Mouse (Mus musculus): ENCODE data around the gene Hoxb5. TPM values are rescaled to one million over a fixed set of nuclear protein-coding genes. Genes with fewer than 3 reads are reported as not detected.

Hoxb5 gene
- polyA plus RNA-seq, 1 experiment from 2014 or later = not detected

- H3K4me3 ChIP-seq (replicated peaks; ENCODE audit: low read depth, low read length) = no peak overlapping the region
- no peak overlapping the region for H3K27ac ChIP-seq (replicated peaks; ENCODE audit: low read depth, low read length)
- H3K9ac ChIP-seq (replicated peaks; ENCODE audit: low read length) = no peak overlapping the region
- under 1% methylated on average over 6 of the region's 6 CpGs for WGBS
- DNase-seq (no peak), ATAC-seq (ENCODE audit: low FRiP score, low TSS enrichment) (no peak)
- no peak overlapping the region for H3K4me2 ChIP-seq (ENCODE audit: low read length)
- H3K9me3 ChIP-seq (ENCODE audit: control insufficient read depth, low read length) = no peaks in the 10 kb centered on the region
- no peaks in the 10 kb centered on the region for H3K36me3 ChIP-seq (ENCODE audit: control insufficient read depth, insufficient read depth, low read length)
- H3K4me1 ChIP-seq (ENCODE audit: control insufficient read depth, insufficient read depth, low read length) = no peaks in the 10 kb centered on the region
- H3K27me3 ChIP-seq (ENCODE audit: control insufficient read depth, insufficient read depth, low read length) = peaks cover 95% of the 10 kb centered on the region
These were observed 41.7 kb downstream of the Hoxb5 start for GRCm38 (mm10) chr11:96344878-96345159.

- no peak for DNase-seq
- no peak overlapping the region for H3K27ac ChIP-seq (replicated peaks; ENCODE audit: low read depth, low read length)
- H3K9me3 ChIP-seq (ENCODE audit: control insufficient read depth, low read length) = no peaks in the 10 kb centered on the region
- ATAC-seq (ENCODE audit: low FRiP score, low TSS enrichment) = no peak
- H3K4me3 ChIP-seq (replicated peaks; ENCODE audit: low read depth, low read length) = no peak overlapping the region
- peaks cover 95% of the 10 kb centered on the region for H3K27me3 ChIP-seq (ENCODE audit: control insufficient read depth, insufficient read depth, low read length)
- under 1% methylated on average over 56 of the region's 56 CpGs for WGBS
- H3K36me3 ChIP-seq (ENCODE audit: control insufficient read depth, insufficient read depth, low read length) = no peaks in the 10 kb centered on the region
- no peak overlapping the region for H3K9ac ChIP-seq (replicated peaks; ENCODE audit: low read length)
- no peak overlapping the region for H3K4me2 ChIP-seq (ENCODE audit: low read length)
- no peaks in the 10 kb centered on the region for H3K4me1 ChIP-seq (ENCODE audit: control insufficient read depth, insufficient read depth, low read length)
These were observed 42.2 kb downstream of the Hoxb5 start for GRCm38 (mm10) chr11:96345220-96345892.

- H3K4me2 ChIP-seq (ENCODE audit: low read length) = no peak overlapping the region
- H3K4me3 ChIP-seq (replicated peaks; ENCODE audit: low read depth, low read length) = no peak overlapping the region
- no peak overlapping the region for H3K27ac ChIP-seq (replicated peaks; ENCODE audit: low read depth, low read length)
- 1% methylated on average over 45 of the region's 45 CpGs for WGBS
- H3K9me3 ChIP-seq (ENCODE audit: control insufficient read depth, low read length) = no peaks in the 10 kb centered on the region
- no peak for ATAC-seq (ENCODE audit: low FRiP score, low TSS enrichment)
- H3K9ac ChIP-seq (replicated peaks; ENCODE audit: low read length) = no peak overlapping the region
- no peaks in the 10 kb centered on the region for H3K36me3 ChIP-seq (ENCODE audit: control insufficient read depth, insufficient read depth, low read length)
- H3K27me3 ChIP-seq (ENCODE audit: control insufficient read depth, insufficient read depth, low read length) = peaks cover 96% of the 10 kb centered on the region
- no peak for DNase-seq
- no peaks in the 10 kb centered on the region for H3K4me1 ChIP-seq (ENCODE audit: control insufficient read depth, insufficient read depth, low read length)
These were observed 43.0 kb downstream of the Hoxb5 start for GRCm38 (mm10) chr11:96345893-96346806.

- Histone ChIP-seq H3K27ac (replicated peaks; ENCODE audit: low read depth, low read length) (no peak overlapping the region), H3K4me1 (ENCODE audit: control insufficient read depth, insufficient read depth, low read length) (no peaks in the 10 kb centered on the region), H3K9ac (replicated peaks; ENCODE audit: low read length) (no peak overlapping the region), H3K27me3 (ENCODE audit: control insufficient read depth, insufficient read depth, low read length) (peaks cover 97% of the 10 kb centered on the region), H3K9me3 (ENCODE audit: control insufficient read depth, low read length) (no peaks in the 10 kb centered on the region), H3K36me3 (ENCODE audit: control insufficient read depth, insufficient read depth, low read length) (no peaks in the 10 kb centered on the region), H3K4me3 (replicated peaks; ENCODE audit: low read depth, low read length) (no peak overlapping the region), H3K4me2 (ENCODE audit: low read length) (no peak overlapping the region)
- 7% methylated on average over 5 of the region's 5 CpGs for WGBS
- DNase-seq (no peak), ATAC-seq (ENCODE audit: low FRiP score, low TSS enrichment) (no peak)
These were observed 43.9 kb downstream of the Hoxb5 start for GRCm38 (mm10) chr11:96346916-96347520.

GRCm38 (mm10) chr11:96347717-96348116 lies 44.6 kb downstream of the Hoxb5 start:
- no peaks in the 10 kb centered on the region for H3K4me1 ChIP-seq (ENCODE audit: control insufficient read depth, insufficient read depth, low read length)
- peaks cover 98% of the 10 kb centered on the region for H3K27me3 ChIP-seq (ENCODE audit: control insufficient read depth, insufficient read depth, low read length)
- no peak overlapping the region for H3K4me2 ChIP-seq (ENCODE audit: low read length)
- 8% methylated on average over 4 of the region's 4 CpGs for WGBS
- H3K4me3 ChIP-seq (replicated peaks; ENCODE audit: low read depth, low read length) = no peak overlapping the region
- no peak overlapping the region for H3K9ac ChIP-seq (replicated peaks; ENCODE audit: low read length)
- H3K36me3 ChIP-seq (ENCODE audit: control insufficient read depth, insufficient read depth, low read length) = no peaks in the 10 kb centered on the region
- H3K27ac ChIP-seq (replicated peaks; ENCODE audit: low read depth, low read length) = no peak overlapping the region
- ATAC-seq (ENCODE audit: low FRiP score, low TSS enrichment) (no peak), DNase-seq (no peak)
- no peaks in the 10 kb centered on the region for H3K9me3 ChIP-seq (ENCODE audit: control insufficient read depth, low read length)

- Histone ChIP-seq H3K9ac (replicated peaks; ENCODE audit: low read length) (no peak overlapping the region), H3K4me1 (ENCODE audit: control insufficient read depth, insufficient read depth, low read length) (no peaks in the 10 kb centered on the region), H3K4me2 (ENCODE audit: low read length) (no peak overlapping the region), H3K27me3 (ENCODE audit: control insufficient read depth, insufficient read depth, low read length) (peaks cover 98% of the 10 kb centered on the region), H3K4me3 (replicated peaks; ENCODE audit: low read depth, low read length) (no peak overlapping the region), H3K27ac (replicated peaks; ENCODE audit: low read depth, low read length) (no peak overlapping the region), H3K36me3 (ENCODE audit: control insufficient read depth, insufficient read depth, low read length) (no peaks in the 10 kb centered on the region), H3K9me3 (ENCODE audit: control insufficient read depth, low read length) (no peaks in the 10 kb centered on the region)
- ATAC-seq (ENCODE audit: low FRiP score, low TSS enrichment) = no peak
- 3% methylated on average over 21 of the region's 21 CpGs for WGBS
- DNase-seq = no peak
These were observed 45.2 kb downstream of the Hoxb5 start for GRCm38 (mm10) chr11:96348141-96348928.

GRCm38 (mm10) chr11:96348988-96349387 lies 45.9 kb downstream of the Hoxb5 start:
- peaks cover 95% of the 10 kb centered on the region for H3K27me3 ChIP-seq (ENCODE audit: control insufficient read depth, insufficient read depth, low read length)
- H3K9me3 ChIP-seq (ENCODE audit: control insufficient read depth, low read length) = no peaks in the 10 kb centered on the region
- H3K36me3 ChIP-seq (ENCODE audit: control insufficient read depth, insufficient read depth, low read length) = no peaks in the 10 kb centered on the region
- no peak overlapping the region for H3K4me3 ChIP-seq (replicated peaks; ENCODE audit: low read depth, low read length)
- no peak overlapping the region for H3K9ac ChIP-seq (replicated peaks; ENCODE audit: low read length)
- H3K27ac ChIP-seq (replicated peaks; ENCODE audit: low read depth, low read length) = no peak overlapping the region
- 10% methylated on average over 3 of the region's 3 CpGs for WGBS
- H3K4me1 ChIP-seq (ENCODE audit: control insufficient read depth, insufficient read depth, low read length) = no peaks in the 10 kb centered on the region
- ATAC-seq (ENCODE audit: low FRiP score, low TSS enrichment) = no peak
- H3K4me2 ChIP-seq (ENCODE audit: low read length) = no peak overlapping the region
- no peak for DNase-seq

GRCm38 (mm10) chr11:96349491-96350340 lies 46.6 kb downstream of the Hoxb5 start:
- no peak overlapping the region for H3K4me2 ChIP-seq (ENCODE audit: low read length)
- no peak overlapping the region for H3K4me3 ChIP-seq (replicated peaks; ENCODE audit: low read depth, low read length)
- ATAC-seq (ENCODE audit: low FRiP score, low TSS enrichment) (no peak), DNase-seq (no peak)
- no peak overlapping the region for H3K9ac ChIP-seq (replicated peaks; ENCODE audit: low read length)
- no peaks in the 10 kb centered on the region for H3K4me1 ChIP-seq (ENCODE audit: control insufficient read depth, insufficient read depth, low read length)
- peaks cover 95% of the 10 kb centered on the region for H3K27me3 ChIP-seq (ENCODE audit: control insufficient read depth, insufficient read depth, low read length)
- WGBS = 2% methylated on average over 13 of the region's 14 CpGs
- no peaks in the 10 kb centered on the region for H3K36me3 ChIP-seq (ENCODE audit: control insufficient read depth, insufficient read depth, low read length)
- no peak overlapping the region for H3K27ac ChIP-seq (replicated peaks; ENCODE audit: low read depth, low read length)
- H3K9me3 ChIP-seq (ENCODE audit: control insufficient read depth, low read length) = no peaks in the 10 kb centered on the region
